Mouse (Mus musculus): Measurements from ENCODE around the gene Eppin. TPM values are rescaled to one million over a fixed set of nuclear protein-coding genes. Genes with fewer than 3 reads are reported as not detected.
"Not testable (repeated sequence)": the region's sequence is repeated elsewhere in the genome, so short reads cannot be mapped to it uniquely, and the experiment has no call there.

Gene Eppin
- polyA plus RNA-seq, 1 experiment from 2014 or later, result not detected

DNA sequence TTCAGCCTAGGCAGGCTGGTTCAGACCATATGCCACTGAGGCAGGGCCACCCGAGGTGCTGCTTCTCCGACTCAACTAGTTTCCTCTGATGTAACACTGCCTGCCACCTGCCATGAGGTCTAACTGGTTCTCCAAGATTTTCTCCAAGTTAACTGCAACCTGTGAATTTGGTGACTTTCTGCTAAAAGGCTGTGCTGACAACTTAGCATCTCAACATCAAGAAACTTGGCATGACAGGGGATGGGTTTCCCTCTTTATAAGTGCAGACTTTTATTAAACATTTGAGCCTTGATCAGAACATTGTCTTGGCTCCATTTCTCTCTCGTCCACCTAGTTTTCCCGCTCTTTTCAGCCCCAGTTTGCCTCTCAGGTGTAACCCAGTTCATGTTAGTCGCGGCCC is 20.0 kb downstream of the Eppin start, which contains the start of gene Spint3:
Gene Spint3, minus strand, starts transcription at position 101 of the 400 bp plus-strand sequence.
- 93% methylated on average over 6 of the region's 6 CpGs for WGBS (ENCODE audit: missing documents)
- H3K4me3 ChIP-seq (ENCODE audit: inconsistent target); H3K79me2 ChIP-seq (ENCODE audit: inconsistent target); H3K36me3 ChIP-seq (ENCODE audit: inconsistent target); H3K27ac ChIP-seq: not testable (repeated sequence)

DNA sequence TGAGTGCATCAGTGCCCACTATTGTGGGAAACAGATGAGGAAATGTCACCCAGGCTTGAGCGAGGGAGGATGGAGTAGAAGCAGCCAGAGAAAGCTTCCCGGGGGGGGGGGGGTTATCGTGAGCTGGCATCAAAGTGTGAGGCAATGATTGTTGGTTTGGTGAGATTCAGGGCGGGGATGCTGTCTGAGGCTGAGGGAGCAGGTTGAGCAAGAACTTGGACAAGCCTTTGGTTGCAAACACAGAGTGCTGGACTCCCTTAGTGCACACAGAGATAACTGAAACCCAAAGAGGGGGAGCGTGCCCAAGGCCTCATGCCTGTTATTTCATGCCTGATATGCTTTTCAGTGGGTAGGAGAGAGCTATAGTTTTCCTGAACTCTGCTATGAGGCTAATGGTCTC is 25.9 kb downstream of the Eppin start:
- Histone ChIP-seq H3K27ac (no peak overlapping the region), H3K79me2 (ENCODE audit: inconsistent target) (no peaks in the 10 kb centered on the region), H3K36me3 (ENCODE audit: inconsistent target) (no peaks in the 10 kb centered on the region), H3K4me3 (ENCODE audit: inconsistent target) (no peak overlapping the region)
- WGBS (ENCODE audit: missing documents), result 32% methylated on average over 5 of the region's 5 CpGs

DNA sequence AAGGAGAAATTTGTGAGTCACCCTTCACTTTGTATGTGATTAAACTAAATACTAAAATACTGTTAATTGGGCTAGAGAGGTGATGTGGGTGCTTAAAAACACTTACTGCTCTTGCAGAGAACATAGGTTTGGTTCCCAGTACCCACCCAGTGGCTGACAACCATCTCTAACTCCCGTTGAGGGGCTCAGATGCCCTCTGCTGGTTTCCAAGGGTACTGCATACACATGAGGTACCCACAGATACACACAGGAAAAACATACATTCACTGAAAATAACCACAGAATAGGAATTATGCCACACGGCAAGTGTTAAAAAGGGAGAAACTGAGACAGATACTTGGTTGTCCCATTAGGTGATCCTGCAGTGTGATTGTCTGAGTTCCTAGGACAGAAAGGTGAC is 26.4 kb downstream of the Eppin start:
- Histone ChIP-seq H3K36me3 (ENCODE audit: inconsistent target) (no peaks in the 10 kb centered on the region), H3K79me2 (ENCODE audit: inconsistent target) (no peaks in the 10 kb centered on the region), H3K27ac (no peak overlapping the region), H3K4me3 (ENCODE audit: inconsistent target) (no peak overlapping the region)
- 90% methylated on average over 2 of the region's 2 CpGs for whole genome bisulfite sequencing (ENCODE audit: missing documents)

DNA sequence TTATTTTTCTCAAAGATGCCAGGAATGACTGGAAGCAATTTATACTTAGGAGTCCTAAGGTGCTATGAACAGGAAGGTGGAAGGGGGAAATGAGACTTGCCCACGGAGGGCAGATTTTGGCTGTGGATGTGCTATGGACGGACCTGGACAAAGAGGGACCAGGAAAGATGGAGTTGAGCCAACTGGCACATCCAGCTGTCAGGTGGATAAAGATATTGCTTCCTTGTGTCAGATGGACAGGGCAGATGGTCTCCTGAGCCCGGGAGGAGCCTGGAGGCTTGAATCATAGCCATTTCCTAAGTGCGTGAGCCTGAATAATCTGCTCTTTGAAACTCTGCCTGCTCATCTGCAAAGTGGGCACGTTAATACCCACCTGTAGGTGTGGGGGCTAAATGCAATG is 29.0 kb downstream of the Eppin start:
- no peak overlapping the region for H3K4me3 ChIP-seq (ENCODE audit: inconsistent target)
- no peaks in the 10 kb centered on the region for H3K36me3 ChIP-seq (ENCODE audit: inconsistent target)
- no peaks in the 10 kb centered on the region for H3K79me2 ChIP-seq (ENCODE audit: inconsistent target)
- no peak overlapping the region for H3K27ac ChIP-seq
- 68% methylated on average over 5 of the region's 5 CpGs for WGBS (ENCODE audit: missing documents)

DNA sequence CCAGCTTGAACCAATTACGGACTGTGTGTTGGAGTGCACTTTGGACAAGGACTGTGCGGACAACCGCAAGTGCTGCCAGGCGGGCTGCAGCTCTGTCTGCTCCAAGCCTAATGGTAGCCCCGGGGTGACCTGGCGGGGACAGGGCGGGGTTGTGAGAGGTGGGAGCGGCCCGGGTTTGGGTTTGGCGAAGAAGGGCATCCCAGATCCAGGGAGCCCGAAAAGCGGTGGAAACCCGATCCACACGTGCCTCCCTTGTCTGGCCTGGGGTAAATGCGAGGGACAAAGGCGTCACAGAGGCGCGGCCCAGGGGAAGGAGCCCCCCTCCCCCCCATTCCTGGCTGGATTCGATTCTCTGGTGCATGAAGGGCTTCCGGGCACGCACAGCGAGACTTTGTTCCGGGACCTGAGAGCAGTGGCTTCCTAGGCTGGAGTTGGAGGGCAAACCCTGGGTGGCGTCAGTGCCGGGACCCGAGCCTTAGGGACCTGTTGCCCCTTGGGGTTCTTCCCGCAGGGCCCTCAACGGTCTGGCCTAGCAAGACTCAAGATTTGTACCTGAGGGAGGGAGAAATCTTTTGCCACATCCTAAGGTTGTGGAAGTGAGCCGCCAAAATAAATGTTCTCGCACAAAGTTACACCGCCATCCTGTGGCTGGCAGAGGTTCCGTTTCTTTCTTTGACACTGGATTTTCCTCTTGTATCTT is 29.9 kb downstream of the Eppin start:
- H3K79me2 ChIP-seq (ENCODE audit: inconsistent target), result no peaks in the 10 kb centered on the region
- no peak overlapping the region for H3K27ac ChIP-seq
- WGBS (ENCODE audit: missing documents), result 11% methylated on average over 32 of the region's 32 CpGs
- H3K4me3 ChIP-seq (ENCODE audit: inconsistent target), result no peak overlapping the region
- H3K36me3 ChIP-seq (ENCODE audit: inconsistent target), result no peaks in the 10 kb centered on the region

DNA sequence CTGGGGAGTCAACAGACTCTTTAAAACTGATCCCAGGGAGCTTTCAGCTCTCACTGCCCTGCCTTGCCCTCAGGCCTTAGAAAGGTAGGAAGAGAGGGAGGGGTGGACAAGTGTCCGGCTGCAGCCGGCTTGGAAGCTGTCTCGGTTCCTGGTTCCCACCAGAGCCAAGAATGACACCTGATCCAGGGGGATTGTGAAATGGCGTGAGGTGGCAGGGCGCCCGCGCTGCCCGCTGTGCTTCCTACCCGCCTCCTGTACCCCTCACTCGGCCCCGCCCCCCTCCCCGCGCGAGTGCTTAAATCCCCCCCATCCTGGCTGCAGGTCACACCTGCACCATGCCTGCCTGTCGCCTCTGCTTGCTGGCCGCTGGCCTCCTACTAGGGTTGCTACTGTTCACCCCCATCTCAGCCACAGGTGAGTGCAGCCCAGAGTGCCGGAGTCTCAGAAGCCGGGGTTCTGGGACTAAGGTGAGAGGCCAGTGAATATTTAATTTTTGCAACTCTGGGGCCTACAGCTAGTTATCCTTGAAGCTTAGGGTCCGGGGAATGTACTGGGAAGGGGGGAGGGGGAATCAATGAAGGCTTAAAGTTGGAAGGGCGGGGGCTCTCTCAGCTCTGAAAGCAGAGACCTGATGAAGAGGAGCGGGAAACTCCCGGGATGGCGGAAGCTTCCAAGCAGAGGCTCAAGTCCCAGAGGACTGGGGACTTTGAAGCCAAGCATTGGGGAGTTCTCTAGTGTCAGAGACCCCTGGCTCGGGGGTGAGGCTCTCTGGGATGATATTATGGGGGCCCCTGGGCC is 30.8 kb downstream of the Eppin start, which contains the start of gene Wfdc2:
Gene Wfdc2, plus strand, starts transcription at position 23 of the 798 bp plus-strand sequence.
- 72% methylated on average over 24 of the region's 24 CpGs for WGBS (ENCODE audit: missing documents)
- H3K27ac ChIP-seq, result no peak within 1 kb of the TSS
- H3K4me3 ChIP-seq (ENCODE audit: inconsistent target), result no peak within 1 kb of the TSS
- H3K36me3 ChIP-seq (ENCODE audit: inconsistent target), result no peaks in the 10 kb centered on the region
- no peaks in the 10 kb centered on the region for H3K79me2 ChIP-seq (ENCODE audit: inconsistent target)

DNA sequence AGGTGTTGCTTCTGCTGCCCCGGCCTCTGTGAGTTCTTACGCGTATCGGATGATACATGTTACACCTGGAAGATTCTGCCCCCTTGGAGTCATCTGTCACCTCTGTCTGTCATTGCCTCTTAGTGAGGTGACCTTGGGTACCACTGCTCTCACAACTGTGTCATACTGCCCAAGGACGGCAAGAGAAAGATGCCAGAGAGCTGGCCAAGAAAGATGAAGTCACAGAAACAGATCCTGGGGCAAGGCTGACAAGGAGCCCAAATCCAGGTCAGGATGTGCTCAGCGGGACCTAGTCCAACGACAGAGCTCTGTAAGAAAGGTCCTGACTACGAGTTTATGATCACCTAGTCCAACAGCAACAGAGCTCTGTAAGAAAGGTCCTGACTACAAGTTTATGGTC is 33.3 kb downstream of the Eppin start:
- 94% methylated on average over 8 of the region's 8 CpGs for WGBS (ENCODE audit: missing documents)
- Histone ChIP-seq H3K4me3 (ENCODE audit: inconsistent target) (no peak overlapping the region), H3K36me3 (ENCODE audit: inconsistent target) (no peaks in the 10 kb centered on the region), H3K79me2 (ENCODE audit: inconsistent target) (no peaks in the 10 kb centered on the region), H3K27ac (no peak overlapping the region)

DNA sequence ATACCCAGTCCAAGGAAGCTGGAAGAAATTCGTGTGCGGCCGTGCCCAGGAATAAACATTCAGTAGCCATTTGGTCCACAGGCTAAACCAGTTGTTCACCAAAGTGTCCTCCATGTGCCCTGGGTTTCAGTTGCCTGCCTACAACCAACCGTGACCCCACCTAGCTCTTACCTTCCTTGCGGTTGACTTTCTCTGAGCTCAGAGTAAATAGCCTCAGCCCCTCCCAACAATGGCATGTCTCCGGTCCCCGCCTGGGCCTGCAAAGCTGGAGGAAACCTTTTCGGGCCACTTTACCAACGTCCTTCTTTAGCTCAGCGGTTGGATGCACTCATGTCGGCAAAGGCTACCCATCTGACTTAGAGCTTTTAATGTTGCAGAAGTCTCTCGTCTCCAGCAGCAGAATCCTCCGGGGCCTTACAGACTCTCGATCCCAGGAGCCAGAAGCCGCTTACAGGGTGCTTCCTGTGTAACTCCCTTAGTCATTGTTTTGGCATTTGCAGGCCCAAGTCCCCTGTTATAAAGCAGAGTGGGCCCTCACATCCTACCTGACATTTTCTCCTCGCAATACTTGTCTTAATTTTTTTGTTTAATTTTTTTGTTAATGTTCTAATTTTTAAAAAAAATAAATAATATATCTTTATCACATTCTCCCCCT is 34.3 kb downstream of the Eppin start:
- Histone ChIP-seq H3K4me3 (ENCODE audit: inconsistent target) (no peak overlapping the region), H3K79me2 (ENCODE audit: inconsistent target) (no peaks in the 10 kb centered on the region), H3K27ac (no peak overlapping the region), H3K36me3 (ENCODE audit: inconsistent target) (no peaks in the 10 kb centered on the region)
- 18% methylated on average over 16 of the region's 16 CpGs for WGBS (ENCODE audit: missing documents)

DNA sequence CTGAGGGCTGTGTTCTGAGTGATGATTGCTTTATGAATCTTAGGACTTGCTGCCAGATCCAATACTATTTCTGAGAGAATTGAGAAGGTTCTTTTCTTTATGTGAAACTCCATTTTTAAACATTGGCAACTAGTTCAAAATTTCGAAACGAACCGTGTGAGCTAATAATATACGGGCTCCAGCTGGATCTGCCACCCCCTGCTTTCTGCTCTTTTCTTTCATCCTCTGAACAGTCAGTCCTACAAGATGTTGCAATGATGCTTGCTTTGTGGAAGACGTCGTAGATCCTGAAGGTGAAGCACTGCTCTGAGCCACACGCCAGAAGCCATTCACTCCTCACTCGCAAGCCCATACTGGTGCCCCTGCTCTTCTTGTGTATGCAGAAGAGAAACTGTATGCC is 35.0 kb downstream of the Eppin start:
- 16% methylated on average over 8 of the region's 8 CpGs for WGBS (ENCODE audit: missing documents)
- no peaks in the 10 kb centered on the region for H3K36me3 ChIP-seq (ENCODE audit: inconsistent target)
- no peaks in the 10 kb centered on the region for H3K79me2 ChIP-seq (ENCODE audit: inconsistent target)
- H3K27ac ChIP-seq, result no peak overlapping the region
- H3K4me3 ChIP-seq (ENCODE audit: inconsistent target), result no peak overlapping the region

DNA sequence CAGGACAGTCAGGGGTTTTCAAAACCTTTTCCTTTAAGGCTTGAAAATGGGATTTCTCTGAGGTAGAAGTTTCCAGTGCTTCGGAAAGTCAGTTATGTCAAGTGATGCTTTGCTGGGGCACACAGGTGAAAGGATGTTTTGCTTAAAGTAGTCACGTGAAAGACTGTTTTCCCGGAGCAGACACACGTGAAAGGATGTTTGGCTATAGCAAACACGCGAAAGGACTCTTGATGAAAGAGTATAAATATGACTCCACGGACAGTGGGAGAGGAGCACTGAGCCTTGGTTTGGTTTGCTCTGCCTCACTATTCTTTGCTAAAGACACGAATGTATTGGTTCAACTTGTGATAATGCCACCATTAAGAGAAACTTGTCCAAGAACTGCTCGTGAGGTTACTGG is 41.9 kb downstream of the Eppin start:
- H3K79me2 ChIP-seq (ENCODE audit: inconsistent target), result no peaks in the 10 kb centered on the region
- 96% methylated on average over 9 of the region's 9 CpGs for WGBS (ENCODE audit: missing documents)
- no peak overlapping the region for H3K4me3 ChIP-seq (ENCODE audit: inconsistent target)
- H3K27ac ChIP-seq, result no peak overlapping the region
- H3K36me3 ChIP-seq (ENCODE audit: inconsistent target), result no peaks in the 10 kb centered on the region

DNA sequence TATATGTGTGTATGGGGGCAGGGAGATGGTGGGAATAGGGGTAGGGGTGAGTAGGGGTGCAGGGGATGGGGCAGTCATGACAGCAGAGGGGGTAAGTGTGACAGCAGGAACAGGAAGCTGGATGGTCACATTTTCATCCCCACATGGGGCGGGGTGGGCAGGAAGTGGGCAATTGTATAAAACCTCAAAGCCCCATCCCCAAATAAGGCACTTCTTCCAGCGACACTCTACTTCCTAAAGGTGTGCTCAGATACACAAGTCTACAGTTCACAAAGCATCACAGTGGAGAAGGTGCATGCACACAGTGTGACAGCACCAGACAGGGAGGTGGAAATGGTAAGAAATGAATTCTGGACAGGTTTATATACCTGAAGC is 42.5 kb downstream of the Eppin start:
- no peaks in the 10 kb centered on the region for H3K36me3 ChIP-seq (ENCODE audit: inconsistent target)
- WGBS (ENCODE audit: missing documents), result 0% methylated on average over 2 of the region's 2 CpGs
- no peaks in the 10 kb centered on the region for H3K79me2 ChIP-seq (ENCODE audit: inconsistent target)
- H3K4me3 ChIP-seq (ENCODE audit: inconsistent target), result no peak overlapping the region
- H3K27ac ChIP-seq, result no peak overlapping the region

DNA sequence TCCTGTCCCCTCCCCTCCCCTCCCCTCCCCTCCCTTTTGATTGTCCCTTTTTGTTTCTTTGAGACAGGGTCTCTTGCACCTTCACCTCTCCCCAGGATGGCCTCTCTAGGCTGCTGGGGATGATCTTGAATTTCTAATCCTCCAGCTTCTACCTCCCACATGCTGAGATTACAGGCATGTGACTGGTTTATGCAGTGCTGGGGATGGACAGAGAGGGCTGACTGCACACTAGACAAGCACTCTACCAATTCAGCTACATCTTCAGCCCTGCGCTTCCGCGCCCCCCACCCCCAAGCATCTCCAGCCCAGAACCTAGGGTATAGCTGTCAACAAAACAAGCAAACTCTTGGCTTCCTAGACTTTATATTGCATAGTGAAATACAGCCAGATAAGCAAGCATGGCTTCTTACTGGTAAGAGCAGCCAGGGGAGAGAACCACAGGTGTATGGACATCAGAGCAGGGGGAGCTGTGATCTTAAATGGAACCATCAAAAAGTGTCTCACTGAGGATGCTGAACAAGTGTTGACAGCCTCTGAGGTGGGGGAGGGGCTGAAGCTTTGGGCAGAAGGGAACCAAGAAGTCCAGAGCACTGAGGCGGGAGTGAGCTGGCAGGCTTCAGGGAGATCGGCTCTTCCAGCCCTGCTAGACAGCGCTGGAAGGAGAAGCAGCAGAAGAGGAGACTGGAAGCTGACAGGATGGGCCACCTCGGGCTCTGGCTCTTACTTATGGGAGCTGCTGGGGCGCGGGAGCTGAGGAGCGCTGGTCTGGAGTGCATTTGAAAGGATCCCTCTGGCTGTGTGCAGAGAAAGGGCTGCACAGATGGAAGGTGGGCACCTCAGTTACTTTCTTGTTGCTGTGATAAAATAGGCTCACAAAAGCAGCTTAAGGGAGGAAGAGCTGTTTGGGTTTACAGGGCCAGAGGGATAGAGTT is 43.2 kb downstream of the Eppin start:
- Histone ChIP-seq H3K27ac (no peak overlapping the region), H3K4me3 (ENCODE audit: inconsistent target) (no peak overlapping the region), H3K36me3 (ENCODE audit: inconsistent target) (no peaks in the 10 kb centered on the region), H3K79me2 (ENCODE audit: inconsistent target) (no peaks in the 10 kb centered on the region)
- 46% methylated on average over 10 of the region's 10 CpGs for WGBS (ENCODE audit: missing documents)

DNA sequence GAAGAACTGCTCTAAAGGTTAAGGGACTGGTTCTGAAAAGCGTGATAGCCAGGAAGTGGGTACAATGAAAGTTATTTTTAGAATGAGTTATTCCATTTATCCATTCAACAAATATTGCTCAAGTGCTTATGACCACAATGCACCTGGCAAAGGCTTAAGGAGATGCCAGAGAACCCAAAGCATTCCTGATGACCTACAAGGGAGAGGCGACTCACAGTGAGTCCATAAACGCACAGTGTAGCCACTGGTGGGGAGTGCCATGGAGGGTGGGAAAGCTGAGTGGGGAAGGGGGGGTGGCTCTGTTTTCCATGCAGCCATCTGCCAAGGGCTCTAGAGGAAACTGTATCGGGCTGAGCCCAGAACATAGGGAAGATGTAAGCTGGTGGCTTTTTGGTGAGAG is 44.1 kb downstream of the Eppin start:
- Histone ChIP-seq H3K27ac (no peak overlapping the region), H3K36me3 (ENCODE audit: inconsistent target) (no peaks in the 10 kb centered on the region), H3K4me3 (ENCODE audit: inconsistent target) (no peak overlapping the region), H3K79me2 (ENCODE audit: inconsistent target) (no peaks in the 10 kb centered on the region)
- WGBS (ENCODE audit: missing documents), result 72% methylated on average over 4 of the region's 4 CpGs

DNA sequence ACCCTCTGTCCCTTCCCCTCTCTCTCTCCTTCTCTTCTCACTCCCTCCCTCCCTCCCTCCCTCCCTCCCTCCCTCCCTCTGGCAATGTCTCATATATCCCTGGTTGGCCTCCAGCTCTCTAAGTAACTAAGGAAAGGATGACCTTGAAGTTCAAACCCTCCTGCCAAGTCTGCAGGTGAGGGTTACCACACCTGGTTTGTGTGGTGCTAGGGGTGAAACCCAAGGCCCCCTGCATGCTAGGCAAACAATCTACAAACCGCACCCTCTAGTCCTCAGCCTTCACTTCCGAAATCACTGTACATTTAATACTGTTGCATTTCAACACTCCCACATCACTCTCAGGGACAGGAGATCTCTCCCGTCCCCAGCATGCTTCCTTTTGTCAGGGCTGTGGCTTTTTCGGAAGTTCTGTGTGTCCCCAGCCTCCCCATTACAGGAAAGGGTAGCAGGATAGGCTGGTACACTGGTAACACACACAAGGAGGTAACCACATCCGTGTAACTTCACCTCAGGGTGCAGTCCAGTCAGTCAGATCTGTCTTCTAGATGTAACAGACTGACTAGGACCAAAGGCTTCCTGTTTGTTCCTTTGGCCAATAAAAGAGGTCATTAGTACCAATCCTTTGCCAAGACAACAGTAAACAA is 48.8 kb downstream of the Eppin start:
- Histone ChIP-seq H3K4me3 (ENCODE audit: inconsistent target) (no peak overlapping the region), H3K79me2 (ENCODE audit: inconsistent target) (no peaks in the 10 kb centered on the region), H3K36me3 (ENCODE audit: inconsistent target) (no peaks in the 10 kb centered on the region), H3K27ac (no peak overlapping the region)
- 3% methylated on average over 5 of the region's 5 CpGs for WGBS (ENCODE audit: missing documents)

All from macrophage (primary cell).